Mouse (Mus musculus) layer of hippocampus, adult 2 months (tissue): ENCODE data around the gene Cyb5d2. TPM values are rescaled to one million over a fixed set of nuclear protein-coding genes. Genes with fewer than 3 reads are reported as not detected.
"Not testable (repeated sequence)": the region's sequence is repeated elsewhere in the genome, so short reads cannot be mapped to it uniquely, and the experiment has no call there.

Source experiments
- DNase-seq, 2 experiments: peaks; one replicate each; pipeline ENCODE4 v3.0.0; 2022; ENCODE audit warnings: low spot score in 2 of 2
- H3K27ac ChIP-seq: fragments of 200-600 bp; 2 replicates; pipeline ENCODE4 v1.8.1; 2022
- H3K4me3 ChIP-seq: fragments of 200-600 bp; 2 replicates; pipeline ENCODE4 v1.8.1; 2022; ENCODE audit warnings: mild to moderate bottlenecking
- CTCF ChIP-seq: fragments of 200-600 bp; conservative IDR thresholded peaks from 2 replicates; pipeline ENCODE4 v1.8.1; 2022; ENCODE audit warnings: antibody characterized with exemption, mild to moderate bottlenecking, moderate library complexity
- total RNA-seq, 2 experiments: library from RNA; stranded (reverse); gene quantifications; 2 replicates each; pipeline ENCODE4 v1.2.3; 2021

Cyb5d2 gene
- total RNA-seq, 2 experiments from 2014 or later, result 17.9 to 19.9 TPM

DNA sequence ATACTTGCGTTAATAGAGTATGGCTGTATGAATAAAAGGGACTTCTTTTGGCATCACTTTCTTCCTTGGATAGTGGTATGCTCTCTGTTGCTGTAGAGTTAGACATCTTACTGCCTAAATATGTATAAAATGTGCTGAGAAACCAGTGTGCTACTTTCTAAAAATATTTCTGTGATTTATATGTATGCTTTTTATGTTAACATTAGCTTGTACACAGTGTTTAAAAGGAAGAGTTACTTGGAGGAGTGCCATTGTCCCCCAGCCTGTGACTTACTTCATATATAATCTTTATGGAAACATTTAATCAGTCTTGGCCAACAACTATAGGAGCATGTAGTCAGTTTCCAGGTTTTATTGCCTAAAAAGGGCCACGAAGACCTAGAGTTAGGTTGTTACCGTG is 26.9 kb downstream of the Cyb5d2 start:
- TF ChIP-seq CTCF, result no peak
- H3K4me3 ChIP-seq, result no peak overlapping the region
- no peak overlapping the region for H3K27ac ChIP-seq
- no peak for DNase-seq

DNA sequence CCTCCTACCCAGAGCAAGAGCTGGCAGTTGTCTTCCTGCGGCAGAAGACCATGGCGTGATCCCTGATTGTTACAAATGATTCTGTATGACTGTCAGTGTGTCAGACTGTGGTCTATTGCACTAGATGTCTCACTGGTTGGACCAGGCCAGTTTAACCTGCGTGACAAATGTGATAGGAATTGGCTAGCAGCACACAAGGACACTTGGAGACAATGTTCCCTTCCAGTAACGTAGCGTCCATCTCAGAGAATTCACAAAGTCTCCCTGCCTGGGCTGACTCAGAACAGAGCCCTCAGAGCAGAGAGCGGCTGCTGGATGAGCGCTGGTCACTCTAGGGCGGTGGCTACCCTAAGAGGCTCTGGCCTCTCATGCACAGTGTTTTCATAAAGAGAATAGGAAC is 28.2 kb downstream of the Cyb5d2 start:
- Histone ChIP-seq H3K4me3 (no peak overlapping the region), H3K27ac (no peak overlapping the region)
- no peak for TF ChIP-seq CTCF
- DNase-seq, result no peak

GRCm38 (mm10) chr11:72764270-72764669 is 31.7 kb downstream of the Cyb5d2 start:
- TF ChIP-seq CTCF, result no peak
- Histone ChIP-seq H3K27ac (no peak overlapping the region), H3K4me3 (no peak overlapping the region)
- no peak for DNase-seq

DNA sequence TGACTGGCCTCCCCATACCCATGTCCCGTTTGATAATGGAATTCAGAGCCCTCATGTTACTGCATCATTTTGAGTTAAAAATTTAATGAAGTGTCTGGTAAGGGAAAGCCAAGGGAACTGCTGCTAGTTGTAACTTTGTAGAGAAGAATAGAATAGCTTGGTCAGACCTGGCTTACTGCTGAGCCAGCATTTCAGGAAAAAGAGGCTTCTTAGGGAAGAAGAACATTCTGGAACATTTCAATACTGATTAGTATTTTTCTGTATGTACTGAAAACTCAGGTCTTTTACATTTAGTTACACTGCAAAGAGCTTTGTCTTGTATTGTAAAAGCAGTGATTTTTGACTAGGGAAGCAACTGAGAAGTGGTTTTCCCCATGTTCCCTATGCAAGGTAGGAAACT is 35.2 kb downstream of the Cyb5d2 start:
- H3K27ac ChIP-seq, result no peak overlapping the region
- H3K4me3 ChIP-seq, result no peak overlapping the region
- no peak for TF ChIP-seq CTCF
- DNase-seq, result no peak

DNA sequence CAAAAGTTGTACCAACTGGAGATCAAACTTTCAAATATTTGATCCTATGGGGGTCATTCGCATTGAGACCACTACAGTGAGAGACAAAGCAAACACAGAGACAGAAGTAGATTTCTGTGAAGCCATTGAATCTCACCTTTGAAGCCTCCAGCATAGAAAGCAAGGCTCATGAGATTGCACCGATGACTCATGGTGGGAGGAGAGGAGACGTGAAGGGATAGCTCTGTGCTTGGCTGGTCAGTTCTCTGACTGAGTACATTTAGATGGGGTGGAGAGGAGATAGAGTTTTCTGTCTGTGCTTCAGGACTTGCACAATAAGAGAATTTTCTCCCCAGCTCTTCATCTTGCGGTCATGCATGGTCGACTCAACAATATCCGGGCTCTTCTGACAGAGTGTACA is 36.4 kb downstream of the Cyb5d2 start:
- DNase-seq, result no peak
- TF ChIP-seq CTCF, result no peak
- H3K27ac ChIP-seq, result no peak overlapping the region
- H3K4me3 ChIP-seq, result no peak overlapping the region

- TF ChIP-seq CTCF, result no peak
- DNase-seq, result no peak
- no peak overlapping the region for H3K4me3 ChIP-seq
- H3K27ac ChIP-seq, result no peak overlapping the region
Observed at GRCm38 (mm10) chr11:72758316-72758715, 37.6 kb downstream of the Cyb5d2 start.

DNA sequence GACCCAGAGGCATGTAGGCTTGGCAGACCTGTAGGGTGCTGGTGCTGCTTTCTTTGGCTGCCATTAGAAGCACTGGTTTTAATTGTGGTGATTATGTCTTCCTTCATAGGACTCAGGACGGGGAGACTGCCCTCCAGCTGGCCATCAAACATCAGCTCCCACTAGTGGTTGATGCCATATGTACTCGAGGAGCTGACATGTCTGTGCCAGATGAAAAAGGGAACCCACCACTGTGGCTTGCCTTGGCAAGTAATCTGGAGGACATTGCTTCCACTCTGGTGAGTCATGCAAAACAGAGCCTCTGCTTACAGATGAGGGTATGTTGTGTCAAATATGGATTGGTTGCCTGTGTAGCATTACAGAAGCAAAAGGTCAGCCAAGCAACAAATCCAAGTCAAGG is 44.0 kb downstream of the Cyb5d2 start:
- peak; percentile 43 for TF ChIP-seq CTCF
- Histone ChIP-seq H3K4me3 (no peak overlapping the region), H3K27ac (no peak overlapping the region)
- DNase-seq, result no peak

- TF ChIP-seq CTCF, result no peak
- Histone ChIP-seq H3K27ac (no peak overlapping the region), H3K4me3 (no peak overlapping the region)
- no peak for DNase-seq
Observed at GRCm38 (mm10) chr11:72739048-72739447, 56.9 kb downstream of the Cyb5d2 start.

GRCm38 (mm10) chr11:72737517-72737916 is 58.4 kb downstream of the Cyb5d2 start:
- TF ChIP-seq CTCF, result peak; percentile 53
- H3K27ac ChIP-seq, DNase-seq, H3K4me3 ChIP-seq: not testable (repeated sequence)

DNA sequence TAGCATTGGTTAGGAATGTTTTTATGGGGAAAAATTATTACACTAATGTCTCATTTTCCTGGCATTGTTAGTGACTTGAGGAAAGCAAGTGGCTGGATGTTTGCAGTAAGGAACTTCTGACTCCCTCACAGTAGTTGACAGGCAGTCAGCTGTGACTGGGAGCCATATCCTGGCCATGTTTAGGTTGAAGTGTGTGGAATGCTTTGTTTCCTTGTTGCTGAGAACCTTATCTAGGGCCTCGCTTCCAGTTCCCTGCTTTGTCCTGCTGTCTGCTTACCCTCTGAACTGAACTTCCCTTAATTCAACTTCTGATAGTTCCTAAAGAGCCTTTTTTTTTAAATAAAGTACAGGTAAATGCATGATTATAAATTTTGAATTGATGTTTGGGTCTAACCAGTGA is 59.6 kb downstream of the Cyb5d2 start:
- TF ChIP-seq CTCF, result no peak
- no peak overlapping the region for H3K4me3 ChIP-seq

GRCm38 (mm10) chr11:72735519-72735860 is 60.5 kb downstream of the Cyb5d2 start:
- TF ChIP-seq CTCF, result no peak
- no peak for DNase-seq
- Histone ChIP-seq H3K4me3 (no peak overlapping the region), H3K27ac (no peak overlapping the region; the same call in 1 of the 2 replicates)

More for the DNA sequence above, 59.6 kb downstream of the Cyb5d2 start:
- DNase-seq, result no peak
- H3K27ac ChIP-seq, result no peak overlapping the region

DNA sequence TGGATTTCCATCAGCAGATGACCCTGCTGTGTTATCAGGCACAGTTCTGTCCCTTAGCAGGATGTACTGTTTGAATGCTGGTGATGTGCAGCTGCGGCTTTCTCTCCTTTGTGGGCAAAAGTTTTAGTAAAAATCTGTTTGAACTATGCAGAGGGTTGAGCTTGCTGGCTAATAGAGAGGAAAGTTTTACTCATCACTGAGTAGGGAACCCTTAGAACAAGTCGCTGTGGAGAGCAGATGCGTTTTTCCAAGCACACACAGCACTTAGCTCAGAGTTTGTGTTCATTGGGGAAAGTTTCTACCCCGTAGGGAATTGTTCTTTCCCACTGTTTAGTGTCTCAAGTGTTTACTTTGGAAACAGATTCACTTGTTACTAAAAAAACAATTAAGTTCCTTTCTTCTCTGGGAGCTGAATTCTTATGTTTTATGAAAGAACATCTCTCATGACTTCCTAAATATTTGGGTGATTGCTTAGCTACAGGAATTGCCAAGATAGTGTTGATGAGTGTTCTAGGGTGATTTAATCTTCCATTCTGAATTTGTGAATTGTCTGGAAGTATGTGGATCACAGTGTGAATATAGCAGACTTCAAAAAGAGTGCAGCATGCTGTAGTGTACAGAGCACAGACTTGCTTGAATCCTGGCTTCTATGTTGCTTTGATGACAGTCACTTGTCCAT is 61.0 kb downstream of the Cyb5d2 start:
- H3K27ac ChIP-seq, result no peak overlapping the region; the same call in 1 of the 2 replicates
- DNase-seq, result no peak
- H3K4me3 ChIP-seq, result no peak overlapping the region
- no peak for TF ChIP-seq CTCF

GRCm38 (mm10) chr11:72733736-72734135 is 62.2 kb downstream of the Cyb5d2 start:
- no peak for TF ChIP-seq CTCF
- H3K27ac ChIP-seq, result no peak overlapping the region

More at GRCm38 (mm10) chr11:72733736-72734135, 62.2 kb downstream of the Cyb5d2 start:
- DNase-seq, result no peak
- no peak overlapping the region for H3K4me3 ChIP-seq

Other genes with a start within 250 kb of the Cyb5d2 start
- under 1 TPM; 0.13 to 0.47 TPM for gene Spns3, start 245.6 kb downstream of the Cyb5d2 start, total RNA-seq
- 10 to 100 TPM; 44.1 to 44.7 TPM for gene Ube2g1, start 188.9 kb downstream of the Cyb5d2 start, total RNA-seq
- 10 to 100 TPM; 36.5 to 38.6 TPM for gene Ankfy1, start 106.1 kb downstream of the Cyb5d2 start, total RNA-seq
- 10 to 100 TPM; 47.8 to 49.5 TPM for gene Zzef1, start 84 bp upstream of the Cyb5d2 start, total RNA-seq
- 1 to 10 TPM; 5.4 to 6.2 TPM for gene Atp2a3, start 165.0 kb upstream of the Cyb5d2 start, total RNA-seq
- gene P2rx1, start 203.0 kb upstream of the Cyb5d2 start, total RNA-seq, result under 1 TPM; 0.15 to 0.44 TPM
- 100 to 1,000 TPM; 173 to 177 TPM for gene Camkk1, start 222.9 kb upstream of the Cyb5d2 start, total RNA-seq